Mouse (Mus musculus) lung, embryonic 16.5 days (tissue): ENCODE data around the gene Isx. TPM values are rescaled to one million over a fixed set of nuclear protein-coding genes. Genes with fewer than 3 reads are reported as not detected.

Experiments used
- ATAC-seq: fragments of 200-750 bp; cut with Nextera tagmentation; 2 replicates; pipeline ENCODE4 v1.8.0; 2017; ENCODE audit warnings: low read depth, mild to moderate bottlenecking, moderate library complexity
- H3K27ac ChIP-seq: fragments of 300-500 bp; sonication (generic); 2 replicates; pipeline ENCODE4 v1.5.1; 2014; ENCODE audit warnings: mild to moderate bottlenecking, control low read depth, low read length
- H3K27me3 ChIP-seq: fragments of 300-500 bp; sonication (generic); 2 replicates; pipeline ENCODE4 v1.6.1; 2014; ENCODE audit warnings: low read depth, low read length, mixed read lengths; ENCODE audit not compliant: control insufficient read depth, insufficient read depth
- H3K36me3 ChIP-seq: fragments of 300-500 bp; sonication (generic); 2 replicates; pipeline ENCODE4 v1.6.1; 2014; ENCODE audit warnings: low read length; ENCODE audit not compliant: control insufficient read depth, insufficient read depth
- H3K4me1 ChIP-seq: fragments of 300-500 bp; sonication (generic); replicated peaks from 2 replicates; pipeline ENCODE4 v1.6.1; 2014; ENCODE audit warnings: low read length, mixed read lengths; ENCODE audit not compliant: control insufficient read depth, insufficient read depth
- H3K4me2 ChIP-seq: fragments of 300-500 bp; sonication (generic); 2 replicates; pipeline ENCODE4 v1.6.1; 2014; ENCODE audit warnings: low read depth, low read length, control low read depth
- H3K4me3 ChIP-seq: fragments of 300-500 bp; sonication (generic); 2 replicates; pipeline ENCODE4 v1.5.1; 2014; ENCODE audit warnings: mild to moderate bottlenecking, low read length, control low read depth
- H3K9ac ChIP-seq: fragments of 300-500 bp; sonication (generic); 2 replicates; pipeline ENCODE4 v1.6.1; 2014; ENCODE audit warnings: low read length, control low read depth
- H3K9me3 ChIP-seq: fragments of 300-500 bp; sonication (generic); 2 replicates; pipeline ENCODE4 v1.6.1; 2016; ENCODE audit warnings: low read length; ENCODE audit not compliant: control insufficient read depth
- WGBS: fragments of 180-500 bp; shearing (Covaris S2); extraction: QIAGEN DNeasy Blood & Tissue Kit; methylation state at CpG from one replicate; pipeline ENCODE4 v1.1.7; 2014; 5-methylcytosine and 5-hydroxymethylcytosine counted together
- polyA plus RNA-seq: library from polyadenylated mRNA; unstranded; fragments of >200 nt; fragmentation: Nextera tagmentation; extraction: Ambion mirVana; gene quantifications from 2 replicates; pipeline ENCODE4 v1.2.1, GENCODE M21; 2015

Isx gene
- polyA plus RNA-seq, 1 experiment from 2014 or later: not detected

GRCm38 (mm10) chr8:74855341-74855740 is 17.6 kb upstream of the Isx start:
- ATAC-seq: no peak
- H3K36me3 ChIP-seq: no peaks in the 10 kb centered on the region
- 84% methylated on average over 3 of the region's 3 CpGs for WGBS
- H3K27ac ChIP-seq: no peak overlapping the region
- H3K9ac ChIP-seq: no peak overlapping the region
- H3K9me3 ChIP-seq: no peaks in the 10 kb centered on the region
- no peaks in the 10 kb centered on the region for H3K4me1 ChIP-seq
- no peak overlapping the region for H3K4me2 ChIP-seq
- H3K4me3 ChIP-seq: no peak overlapping the region
- H3K27me3 ChIP-seq: no peaks in the 10 kb centered on the region

- Histone ChIP-seq H3K36me3 (no peaks in the 10 kb centered on the region), H3K4me2 (no peak overlapping the region), H3K27me3 (no peaks in the 10 kb centered on the region), H3K27ac (no peak overlapping the region), H3K4me3 (no peak overlapping the region), H3K9ac (no peak overlapping the region), H3K4me1 (no peaks in the 10 kb centered on the region), H3K9me3 (no peaks in the 10 kb centered on the region)
- no peak for ATAC-seq
- WGBS: 81% methylated on average over 4 of the region's 4 CpGs
Observed at GRCm38 (mm10) chr8:74859241-74859640, 13.7 kb upstream of the Isx start.

- Histone ChIP-seq H3K27me3 (no peaks in the 10 kb centered on the region), H3K4me2 (no peak overlapping the region), H3K36me3 (no peaks in the 10 kb centered on the region), H3K4me1 (no peaks in the 10 kb centered on the region), H3K4me3 (no peak overlapping the region), H3K27ac (no peak overlapping the region), H3K9ac (no peak overlapping the region), H3K9me3 (no peaks in the 10 kb centered on the region)
- 63% methylated on average over 6 of the region's 6 CpGs for WGBS
- no peak for ATAC-seq
Observed at GRCm38 (mm10) chr8:74860449-74860848, 12.5 kb upstream of the Isx start.

GRCm38 (mm10) chr8:74862598-74862997 is 10.4 kb upstream of the Isx start:
- no peak overlapping the region for H3K4me3 ChIP-seq

DNA sequence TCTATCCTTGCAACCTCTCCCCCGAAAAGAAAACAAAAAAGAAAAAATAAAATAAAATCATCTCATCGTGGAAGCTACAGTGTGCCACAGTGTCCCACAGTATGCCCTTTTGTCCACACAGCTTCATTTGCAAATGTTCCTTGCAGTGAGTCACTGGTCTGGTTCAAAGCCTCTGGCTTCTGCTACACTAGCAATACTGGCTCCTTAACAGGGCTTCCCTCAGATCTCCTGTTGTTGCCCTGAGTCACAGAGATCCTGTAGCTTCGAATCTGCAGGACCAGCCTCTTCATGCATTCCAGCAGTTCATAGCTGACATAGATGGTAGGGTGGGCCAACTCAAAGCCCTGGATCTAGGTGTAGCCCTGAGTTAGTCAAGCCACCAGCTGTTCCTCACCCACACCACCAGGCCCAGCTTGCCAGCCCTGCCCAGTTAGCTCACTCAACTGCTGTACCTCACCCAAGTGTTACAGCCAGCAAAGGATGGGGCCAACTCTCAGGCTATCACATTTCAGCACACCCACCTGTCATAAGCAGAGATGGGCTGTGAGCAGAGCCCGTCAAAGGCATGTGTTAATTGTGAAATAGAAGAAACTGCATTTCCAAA is 2.5 kb upstream of the Isx start:
- ATAC-seq: no peak
- WGBS: 70% methylated on average over 4 of the region's 4 CpGs
- H3K9ac ChIP-seq: no peak overlapping the region

More at GRCm38 (mm10) chr8:74862598-74862997, 10.4 kb upstream of the Isx start:
- Histone ChIP-seq H3K9ac (no peak overlapping the region), H3K4me2 (no peak overlapping the region), H3K36me3 (no peaks in the 10 kb centered on the region), H3K4me1 (no peaks in the 10 kb centered on the region), H3K27me3 (no peaks in the 10 kb centered on the region), H3K27ac (no peak overlapping the region), H3K9me3 (no peaks in the 10 kb centered on the region)
- ATAC-seq: no peak
- 95% methylated on average over 2 of the region's 2 CpGs for WGBS

GRCm38 (mm10) chr8:74871686-74872085 is 1.3 kb upstream of the Isx start:
- no peak overlapping the region for H3K27ac ChIP-seq
- H3K4me3 ChIP-seq: no peak overlapping the region
- 9% methylated on average over 4 of the region's 4 CpGs for WGBS
- ATAC-seq: no peak
- H3K4me1 ChIP-seq: no peaks in the 10 kb centered on the region
- no peaks in the 10 kb centered on the region for H3K9me3 ChIP-seq
- no peak overlapping the region for H3K9ac ChIP-seq
- no peak overlapping the region for H3K4me2 ChIP-seq
- no peaks in the 10 kb centered on the region for H3K36me3 ChIP-seq
- no peaks in the 10 kb centered on the region for H3K27me3 ChIP-seq

More for the DNA sequence above, 2.5 kb upstream of the Isx start:
- Histone ChIP-seq H3K27me3 (no peaks in the 10 kb centered on the region), H3K27ac (no peak overlapping the region), H3K9me3 (no peaks in the 10 kb centered on the region), H3K4me2 (no peak overlapping the region), H3K4me1 (no peaks in the 10 kb centered on the region), H3K36me3 (no peaks in the 10 kb centered on the region), H3K4me3 (no peak overlapping the region)

DNA sequence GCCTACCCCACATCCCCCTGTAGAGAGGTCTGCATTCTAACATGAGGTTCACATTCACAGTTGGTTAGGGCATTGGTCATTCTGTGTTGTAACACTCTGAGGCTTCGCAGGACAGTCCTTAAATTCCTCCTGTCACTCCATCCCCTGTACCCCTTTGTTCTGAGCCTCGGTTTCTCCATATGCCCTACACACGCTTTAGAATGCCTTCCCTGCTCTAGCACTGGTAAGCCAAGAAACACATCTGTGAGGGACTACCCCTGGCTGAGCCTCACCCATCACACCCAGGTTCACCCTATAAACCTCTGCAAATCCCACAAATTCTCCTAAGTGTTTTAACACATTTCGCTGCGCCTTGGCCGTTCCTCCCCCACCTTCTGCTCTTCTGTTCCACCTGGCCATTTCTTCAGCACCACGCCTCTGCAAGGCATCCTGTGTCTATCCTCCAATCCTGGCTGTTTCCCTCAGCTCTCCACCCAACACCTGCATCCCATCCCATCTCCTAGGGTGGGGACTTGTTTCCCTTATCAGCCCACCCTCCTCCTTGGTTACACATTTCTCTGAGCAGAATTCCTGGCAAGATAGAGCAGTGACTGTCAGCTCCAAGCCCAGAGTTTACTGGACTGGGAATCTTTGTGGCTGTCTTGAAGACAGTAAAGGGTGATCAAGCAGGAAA is 686 bp upstream of the Isx start:
- Histone ChIP-seq H3K27ac (no peak overlapping the region), H3K9me3 (no peaks in the 10 kb centered on the region), H3K9ac (no peak overlapping the region), H3K36me3 (no peaks in the 10 kb centered on the region), H3K4me1 (no peaks in the 10 kb centered on the region), H3K27me3 (no peaks in the 10 kb centered on the region), H3K4me3 (no peak overlapping the region), H3K4me2 (no peak overlapping the region)
- ATAC-seq: no peak
- 81% methylated on average over 7 of the region's 7 CpGs for WGBS

GRCm38 (mm10) chr8:74874565-74874964 is 1.6 kb downstream of the Isx start:
- no peaks in the 10 kb centered on the region for H3K4me1 ChIP-seq
- ATAC-seq: no peak
- H3K9ac ChIP-seq: no peak overlapping the region
- H3K4me3 ChIP-seq: no peak overlapping the region
- no peaks in the 10 kb centered on the region for H3K9me3 ChIP-seq
- no peaks in the 10 kb centered on the region for H3K36me3 ChIP-seq
- 58% methylated on average over 2 of the region's 2 CpGs for WGBS
- H3K4me2 ChIP-seq: no peak overlapping the region
- no peaks in the 10 kb centered on the region for H3K27me3 ChIP-seq
- H3K27ac ChIP-seq: no peak overlapping the region

DNA sequence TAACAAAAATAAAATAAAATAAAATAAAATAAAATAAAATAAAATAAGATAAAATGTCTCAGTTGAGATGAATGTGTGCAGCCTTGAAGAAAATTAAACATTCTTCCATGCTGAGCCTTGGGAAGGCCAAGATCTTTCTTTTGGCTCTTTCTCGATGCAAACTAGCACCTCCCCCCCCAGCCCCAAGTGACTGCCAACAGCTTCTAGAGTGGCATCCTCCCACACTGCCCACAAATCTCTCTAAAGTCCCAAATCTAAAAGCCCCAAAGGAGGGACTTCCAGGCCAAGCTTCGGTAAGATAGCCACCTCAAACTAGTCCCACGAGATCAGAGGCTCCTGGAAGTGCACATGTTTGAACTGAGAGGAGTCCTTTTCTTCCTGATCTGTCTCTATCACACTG is 5.7 kb downstream of the Isx start:
- ATAC-seq: no peak
- Histone ChIP-seq H3K4me2 (no peak overlapping the region), H3K9ac (no peak overlapping the region), H3K4me3 (no peak overlapping the region), H3K9me3 (no peaks in the 10 kb centered on the region), H3K27ac (no peak overlapping the region), H3K4me1 (no peaks in the 10 kb centered on the region), H3K27me3 (no peaks in the 10 kb centered on the region), H3K36me3 (no peaks in the 10 kb centered on the region)
- WGBS: 69% methylated on average over 3 of the region's 3 CpGs
